Mouse (Mus musculus): ENCODE measurements around the gene Smok2a.
"Not testable (repeated sequence)": the region's sequence is repeated elsewhere in the genome, so short reads cannot be mapped to it uniquely, and the experiment has no call there.

Gene Smok2a

DNA sequence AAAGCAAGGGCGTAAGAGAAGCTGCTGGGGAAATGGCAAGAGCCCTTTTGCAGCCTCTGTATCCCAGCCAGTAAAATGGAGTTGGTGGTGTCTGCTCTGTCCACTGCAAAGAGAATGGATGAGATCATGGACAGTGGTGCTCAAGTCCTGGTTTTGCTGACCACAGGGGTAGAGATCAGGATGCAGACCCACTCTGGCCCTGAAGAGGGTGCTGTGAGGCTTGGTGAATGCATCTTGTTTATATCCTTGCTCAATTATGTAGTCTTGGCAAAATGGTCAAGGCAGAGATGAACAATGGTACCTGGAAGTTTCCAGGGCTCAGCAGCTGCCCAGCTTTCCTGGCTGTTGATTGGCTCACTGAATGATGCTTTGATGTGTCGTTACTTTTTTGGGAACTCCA lies 5.4 kb upstream of the Smok2a start:
- no peak for DNase-seq

- not testable (repeated sequence) for DNase-seq
Measured at GRCm38 (mm10) chr17:13221921-13222320, 933 bp downstream of the Smok2a start.

- DNase-seq: not testable (repeated sequence)
Measured at GRCm38 (mm10) chr17:13229957-13230356, 9.0 kb downstream of the Smok2a start, which contains the start of gene Smok2b. Gene Smok2b (plus strand): TSS chr17:13230257.

DNA sequence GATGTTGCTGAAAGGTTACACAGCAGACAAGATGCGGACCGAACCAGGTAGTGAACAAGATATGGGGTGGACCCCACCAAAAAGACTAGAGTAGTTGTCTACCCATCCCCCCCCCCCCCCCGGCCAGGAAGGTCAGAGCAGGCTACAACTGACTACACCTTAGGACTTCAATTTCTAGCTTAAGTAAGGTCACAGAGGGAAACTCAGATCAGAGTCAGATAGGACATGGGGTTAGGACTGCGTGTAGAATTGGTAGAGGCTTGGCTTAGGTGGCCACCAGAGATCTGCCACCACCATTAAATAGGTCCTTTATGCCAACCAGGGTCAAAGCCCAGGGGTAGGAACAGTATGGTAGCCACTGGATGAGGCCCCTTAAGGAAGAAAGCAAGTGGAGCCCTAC lies 18.5 kb downstream of the Smok2a start:
- not testable (repeated sequence) for DNase-seq

DNA sequence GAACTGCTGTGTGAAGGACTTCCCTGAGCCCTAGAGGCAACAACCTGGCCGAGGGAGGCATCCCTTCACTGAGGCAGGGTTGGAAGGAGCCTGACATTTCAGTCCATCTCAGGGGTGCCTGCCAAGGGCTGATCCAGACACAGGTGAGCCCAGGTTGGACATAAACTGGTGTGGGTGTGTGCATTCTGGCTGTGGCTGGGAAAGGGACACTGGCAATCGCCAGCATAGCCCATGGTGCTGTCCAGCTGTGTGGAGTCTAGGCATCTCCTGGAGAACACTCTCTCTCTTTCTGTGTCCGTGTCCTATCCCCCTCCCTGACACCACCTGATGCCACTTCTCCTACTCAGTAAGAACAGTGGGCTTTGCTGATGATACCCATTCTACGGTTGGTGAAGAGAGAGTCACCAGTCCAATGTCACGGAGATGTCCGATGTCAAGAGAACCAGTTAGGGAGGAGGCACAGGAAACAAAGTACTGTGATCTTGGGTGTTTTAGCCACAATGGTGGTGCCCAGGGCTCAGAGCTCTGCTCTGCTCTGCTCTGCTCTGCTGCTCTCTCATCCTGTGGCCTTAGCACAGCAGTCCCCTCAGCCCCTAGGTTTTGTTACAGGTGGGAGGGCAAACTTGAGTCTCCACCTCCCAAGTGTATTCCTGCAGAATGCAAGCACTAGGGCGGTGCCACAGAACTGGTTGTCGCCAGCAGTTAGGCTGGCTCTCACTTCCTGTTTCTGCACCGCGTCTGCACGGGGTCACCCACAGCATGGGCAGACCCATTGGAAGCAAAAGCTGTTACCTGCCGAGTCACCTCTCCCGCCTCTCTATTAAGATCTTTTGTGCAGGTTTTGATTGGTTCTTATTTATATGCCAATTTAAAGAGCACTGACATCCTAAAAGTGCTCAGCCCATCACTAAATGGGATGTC lies 20.1 kb downstream of the Smok2a start:
- not testable (repeated sequence) for DNase-seq

- DNase-seq: not testable (repeated sequence)
Measured at GRCm38 (mm10) chr17:13254786-13255185, 33.8 kb downstream of the Smok2a start.

Measured in kidney, adult 18-20 months (tissue).